Mouse (Mus musculus) midbrain, embryonic 15.5 days (tissue): ENCODE data around the gene Atp5b. TPM values are rescaled to one million over a fixed set of nuclear protein-coding genes. Genes with fewer than 3 reads are reported as not detected.
"Not testable (repeated sequence)": the region's sequence is repeated elsewhere in the genome, so short reads cannot be mapped to it uniquely, and the experiment has no call there.

Source experiments
- ATAC-seq: fragments of 200-750 bp; cut with Nextera tagmentation; replicated peaks from 2 replicates; pipeline ENCODE4 v1.8.0; 2017; ENCODE audit warnings: moderate TSS enrichment
- H3K27ac ChIP-seq: fragments of 300-500 bp; sonication (generic); 2 replicates; pipeline ENCODE4 v1.5.1; 2015; ENCODE audit warnings: mild to moderate bottlenecking, inconsistent platforms
- H3K27me3 ChIP-seq: fragments of 300-500 bp; sonication (generic); replicated peaks from 2 replicates; pipeline ENCODE4 v1.6.1; 2015; ENCODE audit warnings: inconsistent platforms
- H3K36me3 ChIP-seq: fragments of 300-500 bp; sonication (generic); replicated peaks from 2 replicates; pipeline ENCODE4 v1.6.1; 2015; ENCODE audit warnings: inconsistent platforms
- H3K4me1 ChIP-seq: fragments of 300-500 bp; sonication (generic); 2 replicates; pipeline ENCODE4 v1.6.1; 2015; ENCODE audit warnings: inconsistent platforms
- H3K4me2 ChIP-seq: fragments of 300-500 bp; sonication (generic); 2 replicates; pipeline ENCODE4 v1.6.1; 2015; ENCODE audit warnings: inconsistent platforms, mild to moderate bottlenecking, moderate library complexity
- H3K4me3 ChIP-seq: fragments of 300-500 bp; sonication (generic); 2 replicates; pipeline ENCODE4 v1.5.1; 2015; ENCODE audit warnings: mild to moderate bottlenecking, inconsistent platforms
- H3K9ac ChIP-seq: fragments of 300-500 bp; sonication (generic); 2 replicates; pipeline ENCODE4 v1.6.1; 2015; ENCODE audit warnings: mild to moderate bottlenecking, inconsistent platforms
- H3K9me3 ChIP-seq: fragments of 300-500 bp; sonication (generic); 2 replicates; pipeline ENCODE4 v1.6.1; 2016; ENCODE audit warnings: inconsistent platforms
- WGBS: fragments of 180-500 bp; shearing (Covaris S2); methylation state at CpG from one replicate; pipeline ENCODE4 v1.1.7; 2015; ENCODE audit warnings: mixed read lengths; 5-methylcytosine and 5-hydroxymethylcytosine counted together
- polyA plus RNA-seq: library from polyadenylated mRNA; unstranded; fragments of >200 nt; fragmentation: Nextera tagmentation; extraction: Ambion mirVana; gene quantifications from 2 replicates; pipeline ENCODE4 v1.2.1, GENCODE M21; 2015

Atp5b gene
- polyA plus RNA-seq, 1 experiment from 2014 or later: 2,030 TPM

- H3K36me3 ChIP-seq: peaks cover 38% of the 10 kb centered on the region
- H3K27me3 ChIP-seq: no peaks in the 10 kb centered on the region
- no peak for ATAC-seq
- H3K4me3 ChIP-seq: no peak overlapping the region
- H3K27ac ChIP-seq: no peak overlapping the region
- no peak overlapping the region for H3K9ac ChIP-seq
- H3K4me2 ChIP-seq: no peak overlapping the region
- no peaks in the 10 kb centered on the region for H3K9me3 ChIP-seq
- 94% methylated on average over 5 of the region's 5 CpGs for WGBS
- H3K4me1 ChIP-seq: no peaks in the 10 kb centered on the region
Observed at GRCm38 (mm10) chr10:128051589-128051988, 31.5 kb upstream of the Atp5b start.

DNA sequence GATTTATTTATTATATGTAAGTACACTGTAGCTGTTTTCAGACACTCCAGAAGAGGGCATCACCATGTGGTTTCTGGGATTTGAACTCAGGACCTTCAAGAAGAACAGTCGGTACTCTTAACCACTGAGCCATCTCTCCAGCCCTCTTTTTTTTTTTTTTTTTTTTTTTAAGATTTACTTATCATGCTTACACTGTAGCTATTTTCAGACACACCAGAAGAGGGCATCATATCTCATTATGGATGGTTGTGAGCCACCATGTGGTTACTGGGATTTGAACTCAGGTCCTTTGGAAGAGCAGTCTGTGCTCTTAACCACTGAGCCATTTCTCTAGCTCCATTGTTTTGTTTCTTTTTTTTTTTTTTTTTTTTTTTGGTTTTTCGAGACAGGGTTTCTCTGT lies 30.9 kb upstream of the Atp5b start:
- H3K27me3 ChIP-seq, H3K9ac ChIP-seq, H3K4me3 ChIP-seq, H3K27ac ChIP-seq, ATAC-seq, H3K9me3 ChIP-seq, H3K4me1 ChIP-seq, H3K4me2 ChIP-seq: not testable (repeated sequence)
- H3K36me3 ChIP-seq: peaks cover 34% of the 10 kb centered on the region
- 95% methylated on average over 1 of the region's 2 CpGs for WGBS

GRCm38 (mm10) chr10:128053001-128053400 lies 30.1 kb upstream of the Atp5b start:
- 93% methylated on average over 8 of the region's 8 CpGs for WGBS
- H3K36me3 ChIP-seq: peaks cover 29% of the 10 kb centered on the region
- no peaks in the 10 kb centered on the region for H3K9me3 ChIP-seq
- peaks cover 6% of the 10 kb centered on the region for H3K4me1 ChIP-seq
- H3K4me2 ChIP-seq: no peak overlapping the region
- no peak overlapping the region for H3K9ac ChIP-seq
- ATAC-seq: no peak
- no peak overlapping the region for H3K4me3 ChIP-seq
- H3K27ac ChIP-seq: no peak overlapping the region
- H3K27me3 ChIP-seq: no peaks in the 10 kb centered on the region

DNA sequence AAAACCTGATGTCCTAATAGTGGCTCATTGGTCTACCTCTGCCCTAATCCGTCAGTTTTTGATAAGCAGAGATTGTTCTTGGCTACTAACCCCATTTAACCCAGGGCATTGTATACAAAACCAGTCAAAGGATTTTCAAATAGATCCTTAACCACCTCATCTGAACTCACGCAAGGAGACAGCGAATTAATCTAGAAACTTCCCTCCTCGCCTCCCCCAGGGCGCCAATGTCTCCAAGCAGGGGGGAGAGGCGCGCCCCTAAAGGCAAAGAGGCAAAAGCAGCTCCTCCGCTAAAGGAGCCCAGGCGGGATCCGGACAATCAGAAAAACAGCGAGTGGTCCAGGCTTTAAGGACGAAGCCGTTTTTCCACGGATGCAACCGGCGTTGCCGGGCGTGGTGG lies 24.9 kb upstream of the Atp5b start:
- H3K27ac ChIP-seq: peak overlapping the region; percentile 99
- H3K27me3 ChIP-seq: no peaks in the 10 kb centered on the region
- peak overlapping the region; percentile 65 for H3K4me3 ChIP-seq
- peak overlapping the region; percentile 92 for H3K9ac ChIP-seq
- peak overlapping the region; percentile 73 for H3K4me2 ChIP-seq
- no peaks in the 10 kb centered on the region for H3K36me3 ChIP-seq
- H3K4me1 ChIP-seq: peaks cover 27% of the 10 kb centered on the region
- WGBS: 0% methylated on average over 18 of the region's 18 CpGs
- no peak; the same call in 1 of the 2 replicates for ATAC-seq
- no peaks in the 10 kb centered on the region for H3K9me3 ChIP-seq

GRCm38 (mm10) chr10:128058601-128059151 lies 24.4 kb upstream of the Atp5b start, which contains the start of gene Ptges3:
Gene Ptges3 (plus strand): TSS chr10:128058954.
- Histone ChIP-seq H3K4me2 (peak within 1 kb of the TSS; percentile 73), H3K9ac (peak within 1 kb of the TSS; percentile 97), H3K4me3 (peak within 1 kb of the TSS; percentile 65), H3K27ac (peak within 1 kb of the TSS; percentile 99), H3K9me3 (no peaks in the 10 kb centered on the region), H3K27me3 (no peaks in the 10 kb centered on the region), H3K4me1 (peaks cover 27% of the 10 kb centered on the region), H3K36me3 (no peaks in the 10 kb centered on the region)
- under 1% methylated on average over 70 of the region's 72 CpGs for WGBS
- ATAC-seq: peak; percentile 93

DNA sequence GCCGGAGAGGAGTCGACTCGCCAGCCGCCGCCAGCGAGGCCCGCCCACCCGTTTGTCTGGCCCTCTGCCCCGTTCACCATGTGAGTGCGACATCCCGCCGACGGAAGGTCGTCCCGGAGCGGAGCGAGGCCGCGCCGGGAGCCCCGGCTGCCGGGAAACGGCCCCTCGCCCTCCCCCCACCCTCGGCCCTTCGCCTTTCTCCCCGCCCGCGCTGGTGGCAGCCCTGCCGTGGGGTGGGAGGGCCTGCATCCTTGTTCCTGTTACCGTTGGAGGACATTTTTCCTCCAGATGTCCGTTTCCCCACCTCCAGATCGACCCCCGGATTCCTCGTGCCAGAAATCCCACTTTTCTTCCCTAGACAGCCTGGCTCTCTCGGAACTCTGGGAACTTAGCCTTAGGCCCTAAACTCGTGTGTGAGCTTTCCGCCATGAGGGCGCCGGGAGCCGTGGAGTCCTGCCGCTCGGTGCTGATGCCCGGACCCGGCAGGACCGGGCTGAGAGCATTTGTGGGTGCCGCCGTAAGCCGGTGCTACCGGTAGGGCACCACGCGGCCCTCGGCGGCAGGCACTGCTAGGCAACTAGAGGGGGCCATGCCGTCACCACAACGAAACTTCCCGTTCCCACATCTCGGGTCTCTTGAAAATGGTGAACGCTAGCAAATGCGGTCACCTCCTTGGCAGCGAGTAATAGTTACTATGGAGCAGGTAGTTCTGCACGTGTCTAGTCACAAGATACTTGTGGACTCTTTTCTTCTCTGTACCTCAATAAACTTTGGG lies 23.7 kb upstream of the Atp5b start:
- peak; percentile 79 for ATAC-seq
- no peaks in the 10 kb centered on the region for H3K36me3 ChIP-seq
- under 1% methylated on average over 55 of the region's 62 CpGs for WGBS
- H3K9ac ChIP-seq: peak overlapping the region; percentile 97
- H3K4me1 ChIP-seq: peaks cover 27% of the 10 kb centered on the region
- H3K4me3 ChIP-seq: peak overlapping the region; percentile 65
- H3K9me3 ChIP-seq: no peaks in the 10 kb centered on the region
- H3K27me3 ChIP-seq: no peaks in the 10 kb centered on the region
- peak overlapping the region; percentile 99 for H3K27ac ChIP-seq
- peak overlapping the region; percentile 73 for H3K4me2 ChIP-seq

- WGBS: 85% methylated on average over 5 of the region's 5 CpGs
- H3K4me2 ChIP-seq: peak overlapping the region; percentile 73
- no peak overlapping the region for H3K9ac ChIP-seq
- H3K4me3 ChIP-seq: peak overlapping the region; percentile 65; the same call in 1 of the 2 replicates
- no peaks in the 10 kb centered on the region for H3K9me3 ChIP-seq
- H3K36me3 ChIP-seq: no peaks in the 10 kb centered on the region
- ATAC-seq: no peak
- H3K27me3 ChIP-seq: no peaks in the 10 kb centered on the region
- H3K4me1 ChIP-seq: peaks cover 27% of the 10 kb centered on the region
- no peak overlapping the region for H3K27ac ChIP-seq
Observed at GRCm38 (mm10) chr10:128061109-128061508, 22.0 kb upstream of the Atp5b start.

DNA sequence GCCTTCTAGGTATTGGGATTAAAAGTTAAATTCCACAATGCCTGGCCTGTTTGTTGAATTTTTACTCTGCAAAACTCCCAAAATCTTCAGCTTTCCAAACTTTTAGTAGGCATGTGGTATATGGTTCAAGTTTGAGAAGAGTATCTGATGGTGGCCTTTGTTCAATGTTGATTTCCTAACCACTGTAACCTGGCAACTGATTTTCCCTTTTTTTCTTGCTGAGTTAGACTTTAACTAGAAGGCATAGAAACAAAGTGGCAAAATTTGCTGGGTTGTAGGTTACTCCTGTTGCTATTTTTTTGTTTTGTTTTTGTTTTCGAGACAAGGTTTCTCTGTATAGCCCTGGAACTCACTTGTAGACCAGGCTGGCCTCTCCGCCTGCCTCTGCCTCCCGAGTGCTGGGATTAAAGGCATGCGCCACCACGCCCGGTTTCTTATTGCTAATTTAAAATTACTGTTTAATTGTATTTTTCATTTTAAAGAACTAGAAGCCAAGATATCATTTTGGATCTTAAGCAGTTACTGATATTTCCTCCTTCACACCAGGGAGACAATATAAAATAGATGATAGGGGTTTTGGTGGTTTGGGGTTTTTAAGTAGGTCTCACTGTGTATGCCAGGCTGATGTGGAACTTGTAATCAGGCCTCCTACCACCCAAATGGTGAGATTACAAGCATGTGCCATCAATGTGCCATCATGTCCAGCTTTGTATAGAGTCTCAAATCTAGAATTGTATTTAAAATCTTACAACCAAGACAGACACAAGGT lies 20.7 kb upstream of the Atp5b start:
- Histone ChIP-seq H3K4me2 (no peak overlapping the region), H3K27me3 (no peaks in the 10 kb centered on the region), H3K27ac (no peak overlapping the region), H3K9me3 (no peaks in the 10 kb centered on the region), H3K36me3 (no peaks in the 10 kb centered on the region), H3K4me3 (no peak overlapping the region), H3K9ac (no peak overlapping the region), H3K4me1 (peaks cover 27% of the 10 kb centered on the region)
- no peak for ATAC-seq
- WGBS: 94% methylated on average over 6 of the region's 6 CpGs

- Histone ChIP-seq H3K36me3 (peaks cover 17% of the 10 kb centered on the region), H3K27ac (no peak overlapping the region), H3K9me3 (no peaks in the 10 kb centered on the region), H3K4me3 (no peak overlapping the region), H3K4me1 (peaks cover 7% of the 10 kb centered on the region), H3K4me2 (no peak overlapping the region), H3K9ac (no peak overlapping the region), H3K27me3 (no peaks in the 10 kb centered on the region)
- 92% methylated on average over 5 of the region's 5 CpGs for WGBS
- no peak for ATAC-seq
Observed at GRCm38 (mm10) chr10:128066072-128066471, 17.0 kb upstream of the Atp5b start.

- H3K9me3 ChIP-seq: no peaks in the 10 kb centered on the region
- no peaks in the 10 kb centered on the region for H3K4me1 ChIP-seq
- H3K4me2 ChIP-seq: no peak overlapping the region
- no peak overlapping the region for H3K4me3 ChIP-seq
- H3K36me3 ChIP-seq: peaks cover 39% of the 10 kb centered on the region
- no peak overlapping the region for H3K9ac ChIP-seq
- WGBS: 92% methylated on average over 4 of the region's 4 CpGs
- no peak for ATAC-seq
- H3K27ac ChIP-seq: no peak overlapping the region
- H3K27me3 ChIP-seq: no peaks in the 10 kb centered on the region
Observed at GRCm38 (mm10) chr10:128069201-128069600, 13.9 kb upstream of the Atp5b start.

DNA sequence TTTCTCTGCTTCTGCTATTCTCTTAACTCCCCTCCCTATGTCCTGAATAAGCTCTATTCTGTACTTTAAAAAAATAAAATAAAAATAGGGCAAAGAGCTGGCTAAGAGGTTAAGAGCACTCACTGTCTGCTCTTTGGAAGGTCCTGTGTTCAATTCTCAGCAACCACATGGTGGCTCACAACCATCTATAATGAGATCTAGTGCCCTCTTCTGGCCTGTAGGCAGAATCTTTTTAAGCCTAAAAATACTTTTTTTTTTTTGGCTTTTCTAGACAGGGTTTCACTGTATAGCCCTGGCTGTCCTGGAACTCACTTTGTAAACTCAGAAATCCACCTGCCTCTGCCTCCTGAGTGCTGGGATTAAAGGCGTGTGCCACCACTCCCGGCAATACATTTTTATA lies 12.6 kb upstream of the Atp5b start:
- H3K4me1 ChIP-seq, H3K27ac ChIP-seq, ATAC-seq, H3K4me3 ChIP-seq, H3K27me3 ChIP-seq, H3K9me3 ChIP-seq, H3K4me2 ChIP-seq, H3K9ac ChIP-seq: not testable (repeated sequence)
- H3K36me3 ChIP-seq: peaks cover 44% of the 10 kb centered on the region
- 98% methylated on average over 2 of the region's 2 CpGs for whole genome bisulfite sequencing

DNA sequence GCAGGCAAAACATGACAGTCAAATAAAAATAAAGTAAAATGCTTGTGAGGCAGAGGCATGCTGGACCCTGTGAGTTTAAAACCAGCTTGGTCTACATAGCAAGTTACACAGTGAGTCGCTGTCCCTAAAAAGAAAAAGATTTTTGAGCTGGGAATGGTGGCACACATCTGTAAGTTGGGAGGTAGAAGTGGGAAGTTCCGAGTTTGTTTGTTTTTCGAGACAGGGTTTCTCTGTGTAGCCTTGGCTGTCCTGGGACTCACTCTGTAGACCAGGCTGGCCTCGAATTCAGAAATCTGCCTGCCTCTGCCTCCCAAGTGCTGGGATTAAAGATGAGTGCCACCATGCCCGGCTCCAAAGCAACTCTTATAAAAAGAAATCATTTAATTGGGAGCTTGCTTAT lies 4.8 kb upstream of the Atp5b start:
- not testable (repeated sequence) for ATAC-seq, H3K27me3 ChIP-seq, H3K4me2 ChIP-seq, H3K9me3 ChIP-seq, H3K9ac ChIP-seq, H3K4me1 ChIP-seq, H3K27ac ChIP-seq, H3K4me3 ChIP-seq
- 84% methylated on average over 5 of the region's 5 CpGs for WGBS
- peaks cover 22% of the 10 kb centered on the region for H3K36me3 ChIP-seq
